Mouse (Mus musculus) limb, embryonic 14.5 days (tissue): Measurements from ENCODE around the gene Speg. TPM values are rescaled to one million over a fixed set of nuclear protein-coding genes. Genes with fewer than 3 reads are reported as not detected.

Experiments
- ATAC-seq: fragments of 200-750 bp; cut with Nextera tagmentation; 2 replicates; pipeline ENCODE4 v1.8.0; 2017; ENCODE audit warnings: low read depth, moderate number of reproducible peaks, moderate TSS enrichment; ENCODE audit not compliant: low FRiP score
- DNase-seq: peaks from one replicate; pipeline ENCODE4 v3.0.0-alpha.2; 2015; ENCODE audit warnings: low spot score
- H3K27ac ChIP-seq: fragments of 300-500 bp; sonication (generic); replicated peaks from 2 replicates; pipeline ENCODE4 v1.5.1; 2014; ENCODE audit warnings: low read depth, mild to moderate bottlenecking, low read length, moderate library complexity, mixed read lengths
- H3K27me3 ChIP-seq: fragments of 300-500 bp; sonication (generic); 2 replicates; pipeline ENCODE4 v1.6.1; 2014; ENCODE audit warnings: low read length, mixed read lengths; ENCODE audit not compliant: control insufficient read depth, insufficient read depth
- H3K36me3 ChIP-seq: fragments of 300-500 bp; sonication (generic); 2 replicates; pipeline ENCODE4 v1.6.1; 2014; ENCODE audit warnings: mild to moderate bottlenecking, low read length, moderate library complexity, mixed read lengths; ENCODE audit not compliant: control insufficient read depth, insufficient read depth
- H3K4me1 ChIP-seq: fragments of 300-500 bp; sonication (generic); 2 replicates; pipeline ENCODE4 v1.6.1; 2014; ENCODE audit warnings: antibody characterized with exemption, low read length, mixed read lengths; ENCODE audit not compliant: control insufficient read depth, insufficient read depth
- H3K4me2 ChIP-seq: fragments of 300-500 bp; sonication (generic); replicated peaks from 2 replicates; pipeline ENCODE4 v1.6.1; 2014; ENCODE audit warnings: low read depth, mild to moderate bottlenecking, low read length, moderate library complexity; ENCODE audit not compliant: severe bottlenecking
- H3K4me3 ChIP-seq: fragments of 300-500 bp; sonication (generic); replicated peaks from 2 replicates; pipeline ENCODE4 v1.5.1; 2014; ENCODE audit warnings: low read length
- H3K9ac ChIP-seq: fragments of 300-500 bp; sonication (generic); 2 replicates; pipeline ENCODE4 v1.6.1; 2014; ENCODE audit warnings: mild to moderate bottlenecking, low read depth, low read length, moderate library complexity; ENCODE audit not compliant: severe bottlenecking
- H3K9me3 ChIP-seq: fragments of 300-500 bp; sonication (generic); 2 replicates; pipeline ENCODE4 v1.6.1; 2016; ENCODE audit warnings: low read length; ENCODE audit not compliant: control insufficient read depth
- POLR2A ChIP-seq: fragments of 200-500 bp; IDR thresholded peaks from 2 replicates; pipeline ENCODE4 v1.8.0; 2012; ENCODE audit warnings: inconsistent platforms, mild to moderate bottlenecking, moderate library complexity, borderline replicate concordance; ENCODE audit not compliant: insufficient read depth, insufficient read length; ENCODE audit errors: extremely low read depth
- WGBS: fragments of 180-500 bp; shearing (Covaris S2); extraction: QIAGEN DNeasy Blood & Tissue Kit; methylation state at CpG from one replicate; pipeline ENCODE4 v1.1.7; 2014; 5-methylcytosine and 5-hydroxymethylcytosine counted together
- polyA plus RNA-seq, 2 experiments: library from polyadenylated mRNA; depleted of rRNA in 1 of 2; stranded (reverse) in 1 of 2; unstranded in 1 of 2; fragments of >200 nt; fragmentation: Nextera tagmentation in 1 of 2; extraction: Ambion mirVana in 1 of 2; gene quantifications; 2 replicates each; pipeline versions ENCODE4 v1.2.1 to v1.2.3; 2012 to 2014

Gene Speg
- polyA plus RNA-seq, 2 experiments, result 15.3 to 77.9 TPM

GRCm38 (mm10) chr1:75373276-75373675 is 1.8 kb upstream of the Speg start:
- H3K4me3 ChIP-seq, result no peak overlapping the region
- no peak overlapping the region for H3K4me2 ChIP-seq
- no peak overlapping the region for H3K27ac ChIP-seq
- 66% methylated on average over 3 of the region's 3 CpGs for WGBS
- ATAC-seq (no peak), DNase-seq (no peak)
- H3K27me3 ChIP-seq, result no peaks in the 10 kb centered on the region
- H3K4me1 ChIP-seq, result peaks cover 13% of the 10 kb centered on the region
- no peaks in the 10 kb centered on the region for H3K9me3 ChIP-seq
- H3K9ac ChIP-seq, result no peak overlapping the region
- H3K36me3 ChIP-seq, result no peaks in the 10 kb centered on the region
- no peak for TF ChIP-seq POLR2A

DNA sequence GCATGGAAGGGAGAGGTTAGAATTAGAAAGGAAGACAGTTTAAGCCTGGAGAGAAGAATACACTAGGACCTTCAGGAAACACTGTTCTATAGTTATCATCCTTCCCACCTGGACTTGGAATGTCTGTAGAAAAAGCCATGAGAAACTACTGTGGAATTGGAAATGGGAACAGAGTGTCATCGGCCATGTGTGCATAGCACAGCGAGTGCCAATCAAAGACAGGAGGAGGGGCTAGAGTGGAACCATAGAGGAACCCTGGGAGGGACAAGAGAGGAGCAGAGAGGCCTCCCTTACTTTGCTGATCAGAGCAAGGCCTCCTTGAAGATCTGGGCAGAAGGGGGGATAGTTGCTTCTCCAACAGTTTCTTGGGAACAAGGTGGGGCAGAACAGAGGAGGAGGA is 4.1 kb downstream of the Speg start:
- Histone ChIP-seq H3K27me3 (no peaks in the 10 kb centered on the region), H3K4me1 (peaks cover 24% of the 10 kb centered on the region), H3K9ac (no peak overlapping the region), H3K4me2 (no peak overlapping the region), H3K27ac (no peak overlapping the region), H3K36me3 (no peaks in the 10 kb centered on the region), H3K9me3 (no peaks in the 10 kb centered on the region), H3K4me3 (no peak overlapping the region)
- DNase-seq (no peak), ATAC-seq (no peak)
- no peak for TF ChIP-seq POLR2A
- 77% methylated on average over 2 of the region's 2 CpGs for WGBS

DNA sequence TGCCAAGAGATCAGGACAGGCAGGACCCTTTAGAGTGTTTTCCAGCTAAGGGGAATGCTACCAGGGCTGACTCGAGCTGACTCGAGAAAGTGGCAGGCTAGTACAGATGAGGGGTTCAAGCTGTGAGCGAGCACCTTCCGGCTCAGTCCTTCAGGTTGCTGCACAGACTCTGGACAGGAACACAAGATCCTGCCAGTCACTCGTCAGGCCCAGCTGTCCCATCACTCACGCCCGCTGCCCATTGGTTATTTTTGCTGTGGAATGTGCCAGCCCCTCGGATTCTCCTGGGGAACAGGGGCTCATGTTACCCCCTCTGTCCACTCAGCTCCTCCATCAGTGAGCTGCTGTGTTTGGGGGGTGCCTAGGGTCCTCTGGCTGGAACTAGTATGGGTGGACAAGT is 4.8 kb downstream of the Speg start:
- H3K27me3 ChIP-seq, result no peaks in the 10 kb centered on the region
- DNase-seq (no peak), ATAC-seq (peak; percentile 25; the same call in 1 of the 2 replicates)
- H3K4me3 ChIP-seq, result no peak overlapping the region
- H3K9ac ChIP-seq, result no peak overlapping the region
- no peak for TF ChIP-seq POLR2A
- H3K4me1 ChIP-seq, result peaks cover 20% of the 10 kb centered on the region
- H3K27ac ChIP-seq, result no peak overlapping the region
- H3K4me2 ChIP-seq, result no peak overlapping the region
- no peaks in the 10 kb centered on the region for H3K9me3 ChIP-seq
- 61% methylated on average over 8 of the region's 8 CpGs for WGBS
- H3K36me3 ChIP-seq, result peaks cover 3% of the 10 kb centered on the region; the same call in 1 of the 2 replicates

DNA sequence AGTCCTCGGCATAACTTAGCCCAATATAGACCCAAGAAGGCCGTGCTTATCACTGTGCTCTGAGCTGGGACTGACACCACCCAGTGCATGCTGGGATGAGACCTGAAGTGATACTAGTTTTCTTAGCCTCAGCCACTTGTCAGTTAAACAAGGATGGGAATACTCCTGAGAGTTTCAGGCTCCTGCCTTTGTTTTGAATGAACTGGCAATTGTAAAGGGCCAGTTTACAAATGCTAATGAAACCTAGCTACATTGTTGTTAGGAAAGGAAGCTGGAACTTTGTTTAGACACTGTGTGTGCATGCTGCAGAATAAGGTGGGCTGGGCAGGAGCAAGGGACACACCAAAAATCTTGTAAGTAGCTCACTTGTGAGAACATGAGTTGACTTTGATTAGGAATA is 5.9 kb downstream of the Speg start:
- H3K9ac ChIP-seq, result no peak overlapping the region
- no peaks in the 10 kb centered on the region for H3K9me3 ChIP-seq
- DNase-seq, result no peak
- no peak for TF ChIP-seq POLR2A
- H3K36me3 ChIP-seq, result peaks cover 6% of the 10 kb centered on the region; the same call in 1 of the 2 replicates
- H3K27me3 ChIP-seq, result peaks cover 1% of the 10 kb centered on the region; the same call in 1 of the 2 replicates
- H3K4me3 ChIP-seq, result no peak overlapping the region
- peak overlapping the region; percentile 87 for H3K4me2 ChIP-seq
- no peak overlapping the region for H3K27ac ChIP-seq
- 28% methylated on average over 2 of the region's 2 CpGs for WGBS
- H3K4me1 ChIP-seq, result peaks cover 11% of the 10 kb centered on the region
- ATAC-seq, result no peak

GRCm38 (mm10) chr1:75381482-75382355 is 6.6 kb downstream of the Speg start:
- Histone ChIP-seq H3K27me3 (peaks cover 6% of the 10 kb centered on the region; the same call in 1 of the 2 replicates), H3K4me2 (peak overlapping the region; percentile 87), H3K4me1 (peaks cover 11% of the 10 kb centered on the region), H3K36me3 (peaks cover 6% of the 10 kb centered on the region; the same call in 1 of the 2 replicates), H3K9ac (peak overlapping the region; percentile 74), H3K9me3 (no peaks in the 10 kb centered on the region), H3K4me3 (peak overlapping the region; percentile 73), H3K27ac (peak overlapping the region; percentile 15)
- peak; percentile 72 for ATAC-seq
- no peak for DNase-seq
- WGBS, result 6% methylated on average over 25 of the region's 60 CpGs
- no peak for TF ChIP-seq POLR2A
